Mouse (Mus musculus) midbrain, embryonic 13.5 days (tissue): ENCODE results near the gene Arhgef7. TPM values are rescaled to one million over a fixed set of nuclear protein-coding genes. Genes with fewer than 3 reads are reported as not detected.

Experiments
- ATAC-seq: fragments of 200-750 bp; cut with Nextera tagmentation; 2 replicates; pipeline ENCODE4 v1.8.0; 2017; ENCODE audit warnings: mild to moderate bottlenecking, moderate TSS enrichment, moderate library complexity
- H3K27ac ChIP-seq: fragments of 300-500 bp; sonication (generic); 2 replicates; pipeline ENCODE4 v1.5.1; 2015; ENCODE audit warnings: inconsistent platforms, mild to moderate bottlenecking, moderate library complexity
- H3K27me3 ChIP-seq: fragments of 300-500 bp; sonication (generic); 2 replicates; pipeline ENCODE4 v1.6.1; 2015; ENCODE audit warnings: mild to moderate bottlenecking, inconsistent platforms
- H3K36me3 ChIP-seq: fragments of 300-500 bp; sonication (generic); 2 replicates; pipeline ENCODE4 v1.6.1; 2015; ENCODE audit warnings: mild to moderate bottlenecking, inconsistent platforms
- H3K4me1 ChIP-seq: fragments of 300-500 bp; sonication (generic); replicated peaks from 2 replicates; pipeline ENCODE4 v1.6.1; 2015; ENCODE audit warnings: inconsistent platforms
- H3K4me2 ChIP-seq: fragments of 300-500 bp; sonication (generic); replicated peaks from 2 replicates; pipeline ENCODE4 v1.6.1; 2015; ENCODE audit warnings: moderate library complexity, mild to moderate bottlenecking, inconsistent platforms
- H3K4me3 ChIP-seq: fragments of 300-500 bp; sonication (generic); replicated peaks from 2 replicates; pipeline ENCODE4 v1.5.1; 2015; ENCODE audit warnings: mild to moderate bottlenecking, inconsistent platforms
- H3K9ac ChIP-seq: fragments of 300-500 bp; sonication (generic); replicated peaks from 2 replicates; pipeline ENCODE4 v1.6.1; 2015; ENCODE audit warnings: mild to moderate bottlenecking, inconsistent platforms
- H3K9me3 ChIP-seq: fragments of 300-500 bp; sonication (generic); 2 replicates; pipeline ENCODE4 v1.6.1; 2016; ENCODE audit warnings: mild to moderate bottlenecking, inconsistent platforms
- WGBS: fragments of 180-500 bp; shearing (Covaris S2); methylation state at CpG from one replicate; pipeline ENCODE4 v1.1.7; 2015; 5-methylcytosine and 5-hydroxymethylcytosine counted together
- polyA plus RNA-seq: library from polyadenylated mRNA; unstranded; fragments of >200 nt; fragmentation: Nextera tagmentation; extraction: Ambion mirVana; gene quantifications from 2 replicates; pipeline ENCODE4 v1.2.1, GENCODE M21; 2015

Arhgef7 gene
- polyA plus RNA-seq, 1 experiment from 2014 or later = 66.3 TPM

GRCm38 (mm10) chr8:11830214-11831046 is 102.9 kb downstream of the Arhgef7 start:
- Histone ChIP-seq H3K4me3 (no peak overlapping the region), H3K9ac (peak overlapping the region; percentile 51; the same call in 1 of the 2 replicates), H3K27me3 (no peaks in the 10 kb centered on the region), H3K9me3 (no peaks in the 10 kb centered on the region), H3K4me1 (peaks cover 19% of the 10 kb centered on the region), H3K27ac (peak overlapping the region; percentile 70), H3K4me2 (0 out of 2 replicates have a peak overlapping the region, but pooled peaks have one; percentile 7), H3K36me3 (peaks cover 61% of the 10 kb centered on the region)
- ATAC-seq = peak; percentile 81
- WGBS = 36% methylated on average over 16 of the region's 16 CpGs

DNA sequence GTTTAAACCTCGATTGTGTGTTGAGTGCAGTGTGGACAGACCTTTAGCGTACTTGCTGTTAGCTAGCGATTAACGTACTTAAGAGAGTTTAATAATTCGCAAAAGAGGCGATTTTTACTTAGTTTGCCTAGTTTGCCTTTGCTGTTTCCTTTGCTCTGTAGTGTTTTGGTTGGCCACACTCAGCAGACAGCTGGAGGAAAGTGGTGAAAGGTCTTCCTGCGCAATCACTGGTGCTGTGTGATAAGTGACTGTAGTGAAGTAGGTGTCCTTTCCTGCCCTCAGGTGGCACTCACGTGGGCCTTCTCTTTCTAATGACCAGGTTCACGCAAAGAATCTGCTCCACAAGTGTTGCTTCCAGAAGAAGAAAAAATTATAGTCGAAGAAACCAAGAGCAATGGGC is 103.7 kb downstream of the Arhgef7 start:
- H3K4me2 ChIP-seq = no peak overlapping the region
- H3K4me1 ChIP-seq = peaks cover 19% of the 10 kb centered on the region
- ATAC-seq = no peak
- 93% methylated on average over 10 of the region's 10 CpGs for WGBS
- H3K27me3 ChIP-seq = no peaks in the 10 kb centered on the region
- H3K27ac ChIP-seq = peak overlapping the region; percentile 70; the same call in 1 of the 2 replicates
- H3K36me3 ChIP-seq = peaks cover 61% of the 10 kb centered on the region
- H3K4me3 ChIP-seq = no peak overlapping the region
- H3K9ac ChIP-seq = no peak overlapping the region
- no peaks in the 10 kb centered on the region for H3K9me3 ChIP-seq

GRCm38 (mm10) chr8:11831939-11832338 is 104.4 kb downstream of the Arhgef7 start:
- H3K27me3 ChIP-seq = no peaks in the 10 kb centered on the region
- ATAC-seq = no peak
- no peaks in the 10 kb centered on the region for H3K9me3 ChIP-seq
- no peak overlapping the region for H3K4me3 ChIP-seq
- WGBS = 95% methylated on average over 5 of the region's 5 CpGs
- peaks cover 57% of the 10 kb centered on the region for H3K36me3 ChIP-seq
- H3K27ac ChIP-seq = no peak overlapping the region
- no peak overlapping the region for H3K4me2 ChIP-seq
- H3K9ac ChIP-seq = no peak overlapping the region
- peaks cover 19% of the 10 kb centered on the region for H3K4me1 ChIP-seq

GRCm38 (mm10) chr8:11833157-11833556 is 105.6 kb downstream of the Arhgef7 start:
- Histone ChIP-seq H3K4me2 (no peak overlapping the region), H3K4me3 (no peak overlapping the region), H3K9ac (no peak overlapping the region), H3K27ac (no peak overlapping the region), H3K36me3 (peaks cover 57% of the 10 kb centered on the region), H3K27me3 (no peaks in the 10 kb centered on the region), H3K4me1 (peaks cover 19% of the 10 kb centered on the region), H3K9me3 (no peaks in the 10 kb centered on the region)
- no peak for ATAC-seq
- WGBS = 92% methylated on average over 4 of the region's 4 CpGs

GRCm38 (mm10) chr8:11834200-11834599 is 106.7 kb downstream of the Arhgef7 start:
- Histone ChIP-seq H3K27ac (no peak overlapping the region), H3K36me3 (peaks cover 49% of the 10 kb centered on the region), H3K4me2 (no peak overlapping the region), H3K27me3 (no peaks in the 10 kb centered on the region), H3K9me3 (no peaks in the 10 kb centered on the region), H3K4me1 (peaks cover 19% of the 10 kb centered on the region), H3K4me3 (no peak overlapping the region), H3K9ac (no peak overlapping the region)
- no peak for ATAC-seq
- 93% methylated on average over 5 of the region's 5 CpGs for WGBS

DNA sequence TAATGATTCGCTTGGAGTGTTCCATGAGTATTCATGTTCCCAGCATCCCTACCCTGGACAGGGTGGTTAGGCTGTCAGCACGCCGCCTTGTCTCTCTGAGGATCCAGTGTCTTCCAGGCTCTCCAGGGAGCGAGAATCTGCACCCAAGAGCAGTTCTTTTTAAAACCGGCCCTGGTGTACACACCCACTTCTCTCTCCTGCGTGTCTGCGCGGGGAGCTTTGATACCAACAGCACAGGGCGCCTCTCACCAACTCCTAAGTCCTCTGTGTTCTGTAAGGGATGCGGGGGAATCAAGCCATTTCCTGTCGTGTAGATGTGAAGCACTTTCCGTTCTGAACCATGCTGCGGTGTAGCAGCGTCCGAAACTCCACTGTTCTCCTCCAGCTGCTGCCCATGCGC is 107.2 kb downstream of the Arhgef7 start:
- Histone ChIP-seq H3K9me3 (no peaks in the 10 kb centered on the region), H3K4me3 (no peak overlapping the region), H3K27me3 (no peaks in the 10 kb centered on the region), H3K27ac (no peak overlapping the region), H3K4me1 (peaks cover 15% of the 10 kb centered on the region), H3K9ac (no peak overlapping the region), H3K36me3 (peaks cover 49% of the 10 kb centered on the region), H3K4me2 (no peak overlapping the region)
- ATAC-seq = no peak
- WGBS = 91% methylated on average over 16 of the region's 16 CpGs

GRCm38 (mm10) chr8:11840174-11840573 is 112.7 kb downstream of the Arhgef7 start, which contains the start of gene Tex29:
TSS of gene Tex29 (plus strand) at chr8:11840474.
- Histone ChIP-seq H3K4me1 (peaks cover 32% of the 10 kb centered on the region), H3K4me3 (no peak within 1 kb of the TSS), H3K36me3 (peaks cover 16% of the 10 kb centered on the region), H3K9me3 (no peaks in the 10 kb centered on the region), H3K4me2 (no peak within 1 kb of the TSS), H3K27me3 (no peaks in the 10 kb centered on the region), H3K27ac (no peak within 1 kb of the TSS), H3K9ac (no peak within 1 kb of the TSS)
- ATAC-seq = no peak
- WGBS = 87% methylated on average over 5 of the region's 5 CpGs

DNA sequence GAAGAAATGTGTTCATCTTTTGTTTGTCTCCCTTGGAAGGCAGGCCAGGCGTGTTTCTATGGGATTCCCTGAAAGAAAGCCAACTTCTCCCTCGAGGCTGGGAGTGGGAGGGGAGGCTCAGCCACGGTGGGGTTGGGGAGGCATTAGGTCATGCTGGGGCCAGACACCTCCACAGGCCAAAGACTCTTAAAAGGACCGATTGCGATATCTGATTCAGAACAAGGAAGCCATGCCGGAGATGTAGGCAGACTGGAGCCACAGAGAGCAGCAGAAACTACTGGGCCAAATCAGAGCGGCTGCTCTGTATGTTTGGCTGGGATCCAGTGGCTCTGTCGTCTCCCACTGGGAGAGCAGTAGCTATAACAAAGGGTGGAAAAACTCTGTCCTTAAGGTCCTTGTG is 114.0 kb downstream of the Arhgef7 start:
- no peak for ATAC-seq
- peak overlapping the region; percentile 14; the same call in 1 of the 2 replicates for H3K27ac ChIP-seq
- no peak overlapping the region for H3K4me3 ChIP-seq
- H3K9ac ChIP-seq = no peak overlapping the region
- peaks cover 32% of the 10 kb centered on the region for H3K4me1 ChIP-seq
- H3K4me2 ChIP-seq = no peak overlapping the region
- H3K36me3 ChIP-seq = peaks cover 5% of the 10 kb centered on the region; the same call in 1 of the 2 replicates
- H3K27me3 ChIP-seq = no peaks in the 10 kb centered on the region
- WGBS = 35% methylated on average over 8 of the region's 8 CpGs
- no peaks in the 10 kb centered on the region for H3K9me3 ChIP-seq

- Histone ChIP-seq H3K4me3 (no peak overlapping the region), H3K4me2 (no peak overlapping the region), H3K4me1 (peaks cover 32% of the 10 kb centered on the region), H3K9ac (no peak overlapping the region), H3K9me3 (no peaks in the 10 kb centered on the region), H3K36me3 (no peaks in the 10 kb centered on the region), H3K27ac (no peak overlapping the region), H3K27me3 (no peaks in the 10 kb centered on the region)
- no peak for ATAC-seq
- WGBS = 86% methylated on average over 8 of the region's 8 CpGs
Measured at GRCm38 (mm10) chr8:11842757-11843156, 115.2 kb downstream of the Arhgef7 start.

DNA sequence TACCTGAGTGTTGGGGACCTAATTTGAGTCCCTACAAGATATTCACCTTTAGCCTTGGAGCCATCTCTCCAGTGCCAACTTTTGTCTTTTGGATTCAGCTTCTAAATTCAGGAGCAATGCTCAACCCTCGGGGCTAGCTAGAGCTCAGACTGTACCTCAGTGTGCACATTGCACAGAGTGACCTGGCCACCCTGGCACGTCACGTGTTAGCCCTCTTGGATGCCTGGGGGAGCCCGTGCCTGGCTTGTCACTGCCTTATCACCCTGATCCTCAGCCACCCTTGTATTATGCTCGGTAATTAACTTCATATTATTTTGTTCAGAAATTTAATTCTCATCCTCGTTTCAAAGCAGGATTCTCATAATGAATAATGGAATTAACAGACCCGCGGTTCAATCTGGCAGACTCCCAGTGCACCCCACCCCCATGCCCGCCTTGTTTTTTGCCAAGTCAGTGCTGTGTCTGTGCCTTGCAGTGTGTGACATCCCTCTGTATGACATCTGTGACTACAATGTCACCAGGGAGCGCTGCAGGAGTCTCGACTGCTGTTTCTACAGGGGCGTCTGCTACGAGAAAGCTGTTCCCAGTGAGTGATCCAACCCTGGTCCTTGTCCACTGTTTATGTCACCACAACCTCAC is 116.3 kb downstream of the Arhgef7 start:
- H3K27ac ChIP-seq = no peak overlapping the region
- H3K9ac ChIP-seq = no peak overlapping the region
- no peak overlapping the region for H3K4me2 ChIP-seq
- peaks cover 32% of the 10 kb centered on the region for H3K4me1 ChIP-seq
- 67% methylated on average over 13 of the region's 13 CpGs for WGBS
- no peaks in the 10 kb centered on the region for H3K27me3 ChIP-seq
- H3K36me3 ChIP-seq = no peaks in the 10 kb centered on the region
- ATAC-seq = peak; percentile 74
- no peaks in the 10 kb centered on the region for H3K9me3 ChIP-seq
- H3K4me3 ChIP-seq = no peak overlapping the region

- WGBS = 79% methylated on average over 7 of the region's 7 CpGs
- ATAC-seq = no peak; the same call in 1 of the 2 replicates
- Histone ChIP-seq H3K9ac (no peak overlapping the region), H3K27ac (no peak overlapping the region), H3K9me3 (no peaks in the 10 kb centered on the region), H3K4me2 (no peak overlapping the region), H3K4me1 (peaks cover 32% of the 10 kb centered on the region), H3K4me3 (no peak overlapping the region), H3K36me3 (no peaks in the 10 kb centered on the region), H3K27me3 (no peaks in the 10 kb centered on the region)
Measured at GRCm38 (mm10) chr8:11844316-11844685, 116.8 kb downstream of the Arhgef7 start.

DNA sequence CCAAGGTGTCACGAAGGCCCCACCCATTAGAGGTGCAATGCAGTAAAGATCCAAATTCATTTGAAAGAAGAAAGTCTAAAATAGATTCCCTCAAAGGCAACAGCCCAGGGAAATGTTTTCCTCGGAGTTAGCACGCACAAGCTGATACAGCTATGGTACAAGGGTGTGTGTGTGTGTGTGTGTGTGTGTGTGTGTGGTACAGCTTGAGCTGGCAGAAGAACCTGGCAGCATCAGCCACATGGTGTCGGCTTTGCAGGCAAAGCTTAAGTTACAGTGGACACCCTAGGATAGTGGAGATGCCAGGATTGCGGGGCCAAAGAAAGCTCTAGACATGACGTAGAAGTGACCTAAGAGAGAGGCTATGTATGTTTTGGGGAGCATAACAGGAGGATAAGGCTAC is 119.3 kb downstream of the Arhgef7 start:
- H3K4me1 ChIP-seq = peaks cover 17% of the 10 kb centered on the region
- H3K4me3 ChIP-seq = no peak overlapping the region
- no peak for ATAC-seq
- H3K9ac ChIP-seq = no peak overlapping the region
- H3K27me3 ChIP-seq = no peaks in the 10 kb centered on the region
- no peak overlapping the region for H3K4me2 ChIP-seq
- 91% methylated on average over 6 of the region's 6 CpGs for WGBS
- no peak overlapping the region for H3K27ac ChIP-seq
- no peaks in the 10 kb centered on the region for H3K36me3 ChIP-seq
- no peaks in the 10 kb centered on the region for H3K9me3 ChIP-seq
